Mouse (Mus musculus) CH12.LX (cell line): ENCODE data around the gene Slc27a2. TPM values are rescaled to one million over a fixed set of nuclear protein-coding genes. Genes with fewer than 3 reads are reported as not detected.

Experiments
- DNase-seq: peaks from one replicate; pipeline ENCODE4 v3.0.0-alpha.2; 2013; ENCODE audit errors: extremely low read depth
- H3K27ac ChIP-seq: 2 replicates; pipeline ENCODE4 v1.5.1; 2012; ENCODE audit warnings: low read depth, mild to moderate bottlenecking, control low read depth, moderate library complexity; ENCODE audit not compliant: insufficient read depth
- H3K27me3 ChIP-seq: replicated peaks from 2 replicates; pipeline ENCODE3; 2012; ENCODE audit warnings: inconsistent platforms
- H3K36me3 ChIP-seq, 2 experiments: replicated peaks in 1 of 2; 2 replicates each; pipeline versions ENCODE3 to v1.6.1; 2012; ENCODE audit warnings: inconsistent platforms in 1 of 2, low read length in 1 of 2, mild to moderate bottlenecking in 1 of 2, mixed read lengths in 1 of 2, moderate library complexity in 1 of 2; ENCODE audit not compliant: control insufficient read depth in 1 of 2, insufficient read depth in 1 of 2
- H3K4me1 ChIP-seq, 2 experiments: 2 replicates each; pipeline ENCODE4 v1.6.1; 2012; ENCODE audit warnings: inconsistent platforms in 1 of 2, moderate library complexity in 1 of 2; ENCODE audit not compliant: insufficient read depth in 2 of 2, control insufficient read depth in 1 of 2
- H3K4me2 ChIP-seq: 2 replicates; pipeline ENCODE4 v1.6.1; 2012; ENCODE audit warnings: low read depth, mild to moderate bottlenecking, control low read depth; ENCODE audit not compliant: poor library complexity, insufficient read depth, severe bottlenecking
- H3K4me3 ChIP-seq, 3 experiments: fragments of 150-350 bp in 1 of 3; sonication (generic) in 1 of 3; replicated peaks in 1 of 3; 2 replicates each; pipeline versions ENCODE3 to v1.5.1; 2011 to 2012; ENCODE audit warnings: low read depth in 2 of 3, low read length in 2 of 3, mild to moderate bottlenecking in 2 of 3, moderate library complexity in 2 of 3, control low read depth in 1 of 3, improper control_type of control experiment in 1 of 3, inconsistent platforms in 1 of 3, mixed read lengths in 1 of 3; ENCODE audit not compliant: poor library complexity in 1 of 3
- H3K79me2 ChIP-seq: replicated peaks from 2 replicates; pipeline ENCODE4 v1.6.1; 2012; ENCODE audit warnings: mild to moderate bottlenecking, moderate library complexity; ENCODE audit not compliant: control insufficient read depth, poor library complexity, insufficient read depth, severe bottlenecking; ENCODE audit errors: extremely low read depth
- H3K9ac ChIP-seq: 2 replicates; pipeline ENCODE4 v1.6.1; 2012; ENCODE audit warnings: low read depth, mild to moderate bottlenecking, control low read depth, moderate library complexity; ENCODE audit not compliant: insufficient read depth
- H3K9me3 ChIP-seq: replicated peaks from 2 replicates; pipeline ENCODE3; 2012; ENCODE audit warnings: low read length, inconsistent platforms, mixed read lengths
- CHD2 ChIP-seq: IDR thresholded peaks from 2 replicates; pipeline ENCODE4 v1.6.1; 2011; ENCODE audit warnings: low read length, improper control_type of control experiment
- CTCF ChIP-seq, 2 experiments: IDR thresholded peaks in 1 of 2; conservative IDR thresholded peaks in 1 of 2; 2 replicates each; pipeline ENCODE4 v1.5.1; 2011 to 2012; ENCODE audit warnings: low read depth in 2 of 2, low read length in 2 of 2, improper control_type of control experiment in 1 of 2, inconsistent platforms in 1 of 2, mild to moderate bottlenecking in 1 of 2, moderate library complexity in 1 of 2
- E2F4 ChIP-seq: IDR thresholded peaks from 2 replicates; pipeline ENCODE4 v1.6.1; 2011; ENCODE audit warnings: low read depth, low read length, improper control_type of control experiment; ENCODE audit not compliant: insufficient replicate concordance
- GABPA ChIP-seq: IDR thresholded peaks from 2 replicates; pipeline ENCODE4 v1.6.1; 2012; ENCODE audit warnings: low read depth, low read length, improper control_type of control experiment, inconsistent platforms; ENCODE audit not compliant: insufficient replicate concordance
- HCFC1 ChIP-seq: IDR thresholded peaks from 2 replicates; pipeline ENCODE4 v1.6.1; 2012; ENCODE audit warnings: low read depth, mild to moderate bottlenecking, inconsistent platforms, low read length, improper control_type of control experiment
- JUND ChIP-seq: conservative IDR thresholded peaks from 2 replicates; pipeline ENCODE4 v1.6.1; 2011; ENCODE audit warnings: low read depth, low read length, improper control_type of control experiment
- MAFK ChIP-seq: IDR thresholded peaks from 2 replicates; pipeline ENCODE4 v1.6.1; 2011; ENCODE audit warnings: low read length, improper control_type of control experiment; ENCODE audit not compliant: insufficient replicate concordance
- NELFE ChIP-seq: IDR thresholded peaks from 2 replicates; pipeline ENCODE4 v1.6.1; 2011; ENCODE audit warnings: low read depth, low read length, improper control_type of control experiment
- NRF1 ChIP-seq: IDR thresholded peaks from 2 replicates; pipeline ENCODE4 v1.6.1; 2014; ENCODE audit warnings: low read depth, mild to moderate bottlenecking, inconsistent platforms, low read length, improper control_type of control experiment, moderate library complexity
- RAD21 ChIP-seq: IDR thresholded peaks from 2 replicates; pipeline ENCODE4 v1.6.1; 2011; ENCODE audit warnings: low read depth, mild to moderate bottlenecking, low read length, improper control_type of control experiment, moderate library complexity
- SIN3A ChIP-seq: IDR thresholded peaks from 2 replicates; pipeline ENCODE4 v1.6.1; 2012; ENCODE audit warnings: low read length, improper control_type of control experiment, inconsistent platforms
- SMC3 ChIP-seq: IDR thresholded peaks from 2 replicates; pipeline ENCODE4 v1.6.1; 2011; ENCODE audit warnings: low read depth, low read length, improper control_type of control experiment
- TBP ChIP-seq: conservative IDR thresholded peaks from 2 replicates; pipeline ENCODE4 v1.6.1; 2011; ENCODE audit warnings: low read depth, low read length, improper control_type of control experiment
- TCF12 ChIP-seq: IDR thresholded peaks from 2 replicates; pipeline ENCODE4 v1.6.1; 2014; ENCODE audit warnings: low read depth, mild to moderate bottlenecking, inconsistent platforms, low read length, improper control_type of control experiment
- USF1 ChIP-seq: IDR thresholded peaks from 2 replicates; pipeline ENCODE4 v1.6.1; 2014; ENCODE audit warnings: low read depth, mild to moderate bottlenecking, inconsistent platforms, low read length, improper control_type of control experiment
- USF2 ChIP-seq: conservative IDR thresholded peaks from 2 replicates; pipeline ENCODE4 v1.6.1; 2011; ENCODE audit warnings: low read depth, low read length, improper control_type of control experiment
- ZC3H11A ChIP-seq: IDR thresholded peaks from 2 replicates; pipeline ENCODE4 v1.6.1; 2012; ENCODE audit warnings: low read depth, mild to moderate bottlenecking, inconsistent platforms, low read length, improper control_type of control experiment
- ZKSCAN1 ChIP-seq: IDR thresholded peaks from 2 replicates; pipeline ENCODE4 v1.6.1; 2012; ENCODE audit warnings: low read depth, inconsistent platforms, low read length, improper control_type of control experiment, borderline replicate concordance
- dilution Hi-C: fragments of 300-500 bp; cut with MboI; formaldehyde crosslinking; loops from 2 replicates; pipeline ENCODE4 v1.14.3; 2020; ENCODE audit warnings: low sequenced_read_pairs; ENCODE audit not compliant: extremely low pct_unique_long_range_greater_than_20kb, extremely low pct_ligation_motif_present
- in situ Hi-C: fragments of 300-500 bp; cut with MboI; formaldehyde crosslinking; loops from 3 replicates; pipeline ENCODE4 v1.14.3; 2019; ENCODE audit warnings: low sequenced_read_pairs, low pct_ligation_motif_present, low pct_unique_long_range_greater_than_20kb, mixed read lengths
- polyA plus RNA-seq: library from polyadenylated mRNA; unstranded; fragments of >175 nt; gene quantifications from 2 replicates; pipeline ENCODE4 v1.2.1, GENCODE M21; 2012; ENCODE audit warnings: low read depth; ENCODE audit not compliant: insufficient read length
- total RNA-seq, 2 experiments: library from RNA; depleted of rRNA; stranded (reverse); fragments of 300-350 nt in 1 of 2; fragments of >200 nt in 1 of 2; gene quantifications; 2 replicates each; pipeline ENCODE4 v1.2.3; 2012 to 2014

Gene Slc27a2
- total and polyA plus RNA-seq, 3 experiments, result not detected

DNA sequence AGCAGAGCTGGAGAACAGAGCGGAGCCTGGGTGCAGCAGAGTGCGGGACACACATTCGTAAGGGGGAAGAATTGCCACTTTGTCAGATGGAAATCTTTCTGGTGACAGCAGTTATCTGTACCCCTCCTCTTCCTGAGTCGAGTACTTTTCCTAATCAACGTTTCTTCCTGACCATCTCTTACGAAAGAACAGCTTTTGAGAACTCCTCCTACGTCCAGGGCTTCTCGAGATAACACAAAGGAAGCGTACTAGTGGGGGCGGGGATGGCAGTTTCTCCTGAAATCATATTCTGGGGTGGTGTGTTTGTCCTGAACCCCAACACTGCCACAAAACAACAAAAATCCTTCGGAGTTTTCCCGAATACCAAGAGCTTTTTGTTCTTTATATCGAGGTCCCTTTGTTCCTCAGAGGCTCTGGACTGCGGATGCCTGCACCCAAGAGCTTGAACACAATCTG is 67.1 kb downstream of the Slc27a2 start, which contains the start of gene Hdc:
TSS of gene Hdc (minus strand) at position 51 of the 456 bp plus-strand sequence.
- no peaks in the 10 kb centered on the region for H3K36me3 ChIP-seq
- no peaks in the 10 kb centered on the region for H3K79me2 ChIP-seq
- dilution Hi-C loops (no loop called here), in situ Hi-C loops (no loop called here)
- no peak for DNase-seq
- H3K9me3 ChIP-seq, result no peaks in the 10 kb centered on the region
- no peaks in the 10 kb centered on the region for H3K27me3 ChIP-seq
- TF ChIP-seq HCFC1 (no peak), SMC3 (no peak)
- no peak within 1 kb of the TSS for H3K27ac ChIP-seq
- H3K4me1 ChIP-seq, result no peaks in the 10 kb centered on the region; a peak in 1 of 4 replicates
- H3K4me2 ChIP-seq, result no peak within 1 kb of the TSS
- no peak within 1 kb of the TSS for H3K4me3 ChIP-seq
- H3K9ac ChIP-seq, result no peak within 1 kb of the TSS

DNA sequence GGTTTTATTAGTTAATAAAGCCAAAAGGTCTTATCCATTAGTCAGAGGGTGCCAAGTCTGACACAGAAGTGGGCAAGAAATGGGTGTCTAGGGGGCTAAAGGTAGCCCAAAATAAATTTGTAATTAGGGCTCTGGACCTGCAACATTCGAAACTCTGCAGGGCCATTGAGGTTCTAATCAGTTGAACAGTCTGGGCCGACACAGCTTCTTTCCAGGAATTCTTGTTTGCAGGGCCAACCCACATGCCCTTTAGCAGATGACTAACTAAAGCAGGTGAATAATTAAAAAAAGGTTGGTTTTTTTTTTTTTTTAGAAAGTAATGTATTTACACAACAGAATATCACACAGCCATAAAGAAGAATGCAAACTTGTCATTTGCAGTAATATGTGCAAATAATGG is 70.2 kb downstream of the Slc27a2 start:
- dilution Hi-C loops, result no loop called here

DNA sequence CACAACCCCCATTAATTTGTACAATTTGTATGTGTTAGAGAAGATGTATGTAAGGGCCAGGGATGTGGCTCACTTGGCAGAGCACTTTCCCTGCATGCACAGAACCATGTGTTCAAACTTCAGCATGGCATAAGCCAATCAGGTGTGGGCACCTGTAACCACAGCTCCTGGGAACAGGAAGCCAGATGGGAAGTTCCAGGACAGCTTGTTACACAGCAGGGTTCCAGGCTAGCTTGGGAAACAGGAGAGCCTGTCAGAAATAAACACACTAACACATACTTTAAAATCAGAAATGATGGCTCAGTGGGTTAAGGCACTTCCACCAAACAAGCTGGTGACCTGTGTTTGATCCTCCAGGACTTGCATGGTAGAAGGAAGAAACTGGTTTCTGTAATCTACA is 70.9 kb downstream of the Slc27a2 start:
- H3K79me2 ChIP-seq, result no peaks in the 10 kb centered on the region
- dilution Hi-C loops, result no loop called here
- in situ Hi-C loops, result no loop called here

More for the DNA sequence above, 70.2 kb downstream of the Slc27a2 start:
- in situ Hi-C loops, result no loop called here
- peaks cover 0 to 9% of the 10 kb centered on the region in 2 experiments for H3K36me3 ChIP-seq
- H3K4me1 ChIP-seq, result no peaks in the 10 kb centered on the region; a peak in 1 of 4 replicates
- H3K27me3 ChIP-seq, result no peaks in the 10 kb centered on the region
- no peak overlapping the region for H3K9ac ChIP-seq
- no peaks in the 10 kb centered on the region for H3K79me2 ChIP-seq
- TF ChIP-seq JUND (no peak), USF1 (no peak), MAFK (no peak), CHD2 (no peak), ZKSCAN1 (no peak), TCF12 (no peak), CTCF (conservative IDR thresholded peaks at IDR 0.05 in 1 of 2, IDR thresholded peaks at IDR 0.05 in 1 of 2; ENCODE audit: low read depth in 2 of 2, low read length in 2 of 2) (no peak), E2F4 (no peak)
- no peak overlapping the region for H3K4me2 ChIP-seq
- no peak for DNase-seq
- no peak overlapping the region for H3K4me3 ChIP-seq
- peaks cover 4% of the 10 kb centered on the region for H3K9me3 ChIP-seq
- H3K27ac ChIP-seq, result no peak overlapping the region

More for the DNA sequence above, 70.9 kb downstream of the Slc27a2 start:
- Histone ChIP-seq H3K9me3 (peaks cover 4% of the 10 kb centered on the region), H3K9ac (no peak overlapping the region), H3K36me3 (peaks cover 3 to 16% of the 10 kb centered on the region in 2 experiments), H3K4me3 (no peak overlapping the region), H3K4me2 (no peak overlapping the region), H3K4me1 (no peaks in the 10 kb centered on the region; a peak in 1 of 4 replicates), H3K27me3 (no peaks in the 10 kb centered on the region), H3K27ac (no peak overlapping the region)
- no peak for TF ChIP-seq SMC3
- no peak for TF ChIP-seq NELFE
- no peak for TF ChIP-seq USF2
- no peak for TF ChIP-seq SIN3A
- no peak for TF ChIP-seq GABPA
- no peak for TF ChIP-seq ZC3H11A
- no peak for TF ChIP-seq NRF1
- TF ChIP-seq RAD21, result no peak
- TF ChIP-seq TBP, result no peak
- no peak for DNase-seq
